Mouse (Mus musculus) neural tube, embryonic 14.5 days (tissue): ENCODE measurements around the gene Xpot. TPM values are rescaled to one million over a fixed set of nuclear protein-coding genes. Genes with fewer than 3 reads are reported as not detected.

Experiments
- ATAC-seq: fragments of 200-750 bp; cut with Nextera tagmentation; 2 replicates; pipeline ENCODE4 v1.8.0; 2017; ENCODE audit warnings: low read depth, mild to moderate bottlenecking, moderate TSS enrichment, moderate library complexity
- H3K27ac ChIP-seq: fragments of 300-500 bp; sonication (generic); 2 replicates; pipeline ENCODE4 v1.5.1; 2014; ENCODE audit warnings: low read depth, mild to moderate bottlenecking, control low read depth, low read length, moderate library complexity, mixed read lengths
- H3K27me3 ChIP-seq: fragments of 300-500 bp; sonication (generic); 2 replicates; pipeline ENCODE4 v1.6.1; 2014; ENCODE audit warnings: low read length; ENCODE audit not compliant: control insufficient read depth, insufficient read depth
- H3K36me3 ChIP-seq: fragments of 300-500 bp; sonication (generic); 2 replicates; pipeline ENCODE4 v1.6.1; 2014; ENCODE audit warnings: low read length, mixed read lengths; ENCODE audit not compliant: control insufficient read depth, insufficient read depth
- H3K4me1 ChIP-seq: fragments of 300-500 bp; sonication (generic); 2 replicates; pipeline ENCODE4 v1.6.1; 2014; ENCODE audit warnings: low read length; ENCODE audit not compliant: control insufficient read depth, insufficient read depth
- H3K4me2 ChIP-seq: fragments of 300-500 bp; sonication (generic); 2 replicates; pipeline ENCODE4 v1.6.1; 2014; ENCODE audit warnings: mild to moderate bottlenecking, low read depth, low read length, control low read depth
- H3K4me3 ChIP-seq: fragments of 300-500 bp; sonication (generic); 2 replicates; pipeline ENCODE4 v1.5.1; 2014; ENCODE audit warnings: low read depth, low read length, control low read depth, mixed read lengths
- H3K9ac ChIP-seq: fragments of 300-500 bp; sonication (generic); replicated peaks from 2 replicates; pipeline ENCODE4 v1.6.1; 2014; ENCODE audit warnings: low read depth, mild to moderate bottlenecking, control low read depth, low read length, mixed read lengths
- H3K9me3 ChIP-seq: fragments of 300-500 bp; sonication (generic); 2 replicates; pipeline ENCODE4 v1.6.1; 2016; ENCODE audit warnings: low read length; ENCODE audit not compliant: control insufficient read depth
- WGBS: fragments of 180-500 bp; shearing (Covaris S2); extraction: QIAGEN DNeasy Blood & Tissue Kit; methylation state at CpG from one replicate; pipeline ENCODE4 v1.1.7; 2014; 5-methylcytosine and 5-hydroxymethylcytosine counted together
- polyA plus RNA-seq: library from polyadenylated mRNA; unstranded; fragments of >200 nt; fragmentation: Nextera tagmentation; extraction: Ambion mirVana; gene quantifications from 2 replicates; pipeline ENCODE4 v1.2.1, GENCODE M21; 2014

Gene Xpot
- polyA plus RNA-seq, 1 experiment from 2014 or later, result 28.4 TPM

DNA sequence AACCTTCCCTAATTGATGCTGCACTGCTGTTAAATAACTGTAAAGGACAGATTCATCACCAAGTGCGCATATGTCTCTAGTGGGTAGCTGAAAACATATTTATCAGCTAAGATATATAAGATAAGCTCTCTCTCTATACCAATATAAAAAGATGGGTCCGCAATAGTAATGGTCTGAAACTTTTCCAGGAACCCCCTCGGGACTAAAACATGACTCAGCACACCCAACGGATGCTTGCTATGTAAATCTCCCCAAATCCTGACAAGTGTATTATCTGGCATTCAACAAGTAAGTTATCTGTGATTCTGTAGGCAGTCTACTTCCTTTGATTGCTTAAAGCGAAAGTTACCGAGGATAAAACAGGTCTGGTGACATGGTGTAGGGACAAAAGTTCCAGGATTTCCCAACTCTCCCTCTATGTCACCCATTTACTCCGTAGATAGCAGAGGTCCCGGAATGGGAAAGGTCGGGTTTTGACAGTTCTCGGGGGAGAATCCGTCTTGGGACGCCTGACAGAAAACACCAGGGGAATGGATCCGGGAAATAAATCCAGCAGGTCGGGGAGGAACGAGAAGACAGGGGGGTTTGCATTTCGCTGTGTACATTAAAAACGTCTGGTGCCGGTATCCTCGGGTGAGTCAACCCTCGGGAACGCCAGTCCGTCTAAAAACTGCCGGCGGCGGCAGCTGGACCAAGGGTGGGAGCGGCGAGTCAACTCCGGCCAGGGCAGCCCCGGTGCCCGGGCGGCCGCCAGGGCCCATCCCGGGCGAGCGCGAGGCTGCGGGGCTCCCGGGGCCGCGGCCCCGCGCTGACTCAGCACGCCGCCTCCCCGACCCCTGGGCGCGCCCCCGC, 40.1 kb downstream of the Xpot start:
- Histone ChIP-seq H3K36me3 (peaks cover 15% of the 10 kb centered on the region; the same call in 1 of the 2 replicates), H3K27me3 (no peaks in the 10 kb centered on the region), H3K9me3 (no peaks in the 10 kb centered on the region), H3K4me1 (peaks cover 10% of the 10 kb centered on the region), H3K4me2 (peak overlapping the region; percentile 89), H3K9ac (peak overlapping the region; percentile 74), H3K27ac (peak overlapping the region; percentile 44), H3K4me3 (peak overlapping the region; percentile 78)
- ATAC-seq, result peak; percentile 80
- WGBS, result 4% methylated on average over 41 of the region's 48 CpGs

DNA sequence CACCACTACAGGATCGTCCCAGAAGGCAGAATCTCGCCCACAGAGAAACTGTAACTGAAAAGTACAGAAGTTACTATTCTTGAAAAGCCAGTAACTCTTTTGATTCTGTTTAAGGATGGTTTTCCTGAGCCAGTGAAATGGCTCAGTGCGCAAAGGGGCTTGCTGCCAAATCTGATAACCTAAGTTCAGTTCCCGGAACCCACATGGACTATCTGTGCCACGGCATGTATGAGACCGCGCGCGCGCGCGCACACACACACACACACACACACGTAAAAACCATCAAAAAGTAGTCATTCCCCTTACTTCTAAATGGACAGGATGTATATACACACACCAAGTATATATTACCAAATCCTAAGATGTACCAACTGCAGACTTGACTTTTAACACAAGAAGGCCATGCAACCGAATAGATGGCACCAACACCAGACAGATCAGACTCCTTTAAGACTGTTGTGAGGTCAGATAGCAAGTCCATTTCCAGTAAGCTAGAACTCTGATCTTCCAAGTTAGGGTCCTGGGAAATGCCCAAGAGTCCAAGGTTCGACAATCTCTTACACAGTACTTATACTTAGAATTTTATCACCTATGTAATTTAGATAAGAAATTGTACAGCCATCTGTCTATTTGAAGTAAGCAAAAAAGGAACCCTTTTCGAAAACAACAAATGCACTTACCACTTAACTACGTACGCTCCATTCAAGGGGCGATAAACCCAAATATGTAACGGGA, 40.9 kb downstream of the Xpot start:
- Histone ChIP-seq H3K4me2 (peak overlapping the region; percentile 89), H3K27me3 (no peaks in the 10 kb centered on the region), H3K27ac (no peak overlapping the region), H3K4me3 (peak overlapping the region; percentile 78), H3K9ac (peak overlapping the region; percentile 74; the same call in 1 of the 2 replicates), H3K4me1 (peaks cover 10% of the 10 kb centered on the region), H3K36me3 (peaks cover 15% of the 10 kb centered on the region; the same call in 1 of the 2 replicates), H3K9me3 (no peaks in the 10 kb centered on the region)
- no peak for ATAC-seq
- 92% methylated on average over 20 of the region's 20 CpGs for WGBS

DNA sequence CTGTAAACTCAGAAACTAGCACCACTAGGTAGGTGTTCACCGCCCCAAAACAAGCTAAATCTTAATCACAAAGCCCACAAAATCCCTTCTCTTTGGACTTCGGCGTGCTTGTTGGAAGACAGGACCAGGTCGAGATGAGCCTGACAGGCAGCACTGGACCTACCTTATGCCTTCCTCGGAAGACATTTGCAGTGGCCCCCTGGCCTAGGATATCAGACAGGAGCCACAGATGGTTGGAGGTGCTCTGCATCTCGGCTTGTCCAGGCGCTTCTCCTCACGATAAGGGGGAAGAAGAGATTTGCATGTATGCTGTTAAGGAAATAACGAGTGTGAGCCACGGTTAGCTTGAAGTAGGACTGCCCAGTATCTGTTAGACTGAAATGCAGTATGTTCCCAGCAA, 42.1 kb downstream of the Xpot start:
- no peaks in the 10 kb centered on the region for H3K9me3 ChIP-seq
- H3K9ac ChIP-seq, result no peak overlapping the region
- ATAC-seq, result no peak
- 94% methylated on average over 10 of the region's 10 CpGs for WGBS
- peaks cover 10% of the 10 kb centered on the region for H3K4me1 ChIP-seq
- H3K36me3 ChIP-seq, result peaks cover 15% of the 10 kb centered on the region; the same call in 1 of the 2 replicates
- no peak overlapping the region for H3K4me3 ChIP-seq
- no peak overlapping the region for H3K27ac ChIP-seq
- no peak overlapping the region for H3K4me2 ChIP-seq
- no peaks in the 10 kb centered on the region for H3K27me3 ChIP-seq

DNA sequence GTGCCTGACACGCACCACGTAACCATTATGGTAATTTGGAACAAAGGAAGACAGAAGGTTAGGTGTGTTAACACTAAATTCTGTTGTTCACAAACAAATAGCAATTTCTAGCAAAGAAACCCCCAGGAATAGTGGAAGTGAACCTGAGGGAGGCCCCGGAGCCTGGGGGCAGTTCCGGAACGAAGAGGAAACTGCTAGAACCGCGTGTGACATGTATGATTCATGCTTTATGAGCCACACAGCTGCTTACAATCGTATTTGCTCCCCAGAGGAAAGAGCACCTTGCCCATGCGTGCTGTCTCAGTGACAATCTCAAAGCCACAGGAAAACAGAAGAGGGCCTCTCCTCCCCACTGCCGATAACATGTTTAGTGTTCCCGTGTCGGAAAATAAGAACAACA, 43.1 kb downstream of the Xpot start:
- 87% methylated on average over 12 of the region's 12 CpGs for WGBS
- Histone ChIP-seq H3K9me3 (no peaks in the 10 kb centered on the region), H3K4me2 (no peak overlapping the region), H3K27ac (no peak overlapping the region), H3K27me3 (no peaks in the 10 kb centered on the region), H3K4me1 (peaks cover 10% of the 10 kb centered on the region), H3K4me3 (no peak overlapping the region), H3K9ac (no peak overlapping the region), H3K36me3 (peaks cover 15% of the 10 kb centered on the region; the same call in 1 of the 2 replicates)
- no peak for ATAC-seq

DNA sequence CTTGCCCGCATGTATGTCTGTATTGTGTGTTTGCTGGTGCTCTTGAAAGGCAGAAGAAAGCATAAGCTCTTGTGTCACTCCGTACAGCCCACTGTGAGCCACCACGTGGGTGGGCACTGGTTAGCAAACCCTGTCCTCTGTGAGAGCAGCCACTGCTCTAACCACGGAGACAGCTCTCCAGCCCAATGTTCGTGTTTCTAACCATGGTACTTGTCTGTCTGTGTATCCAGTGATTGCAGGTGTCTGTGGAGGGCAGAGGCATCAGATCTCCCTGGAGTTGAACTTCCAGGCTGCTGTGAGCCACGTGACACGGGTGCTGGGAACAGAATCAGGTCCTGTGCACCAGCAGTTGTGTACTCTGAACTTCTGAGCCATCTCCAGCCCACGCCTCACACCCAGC, 43.8 kb downstream of the Xpot start:
- Histone ChIP-seq H3K36me3 (peaks cover 15% of the 10 kb centered on the region; the same call in 1 of the 2 replicates), H3K9me3 (no peaks in the 10 kb centered on the region), H3K9ac (no peak overlapping the region), H3K27me3 (no peaks in the 10 kb centered on the region), H3K27ac (no peak overlapping the region), H3K4me1 (peaks cover 10% of the 10 kb centered on the region), H3K4me3 (no peak overlapping the region), H3K4me2 (no peak overlapping the region)
- 94% methylated on average over 8 of the region's 8 CpGs for WGBS
- ATAC-seq, result no peak

DNA sequence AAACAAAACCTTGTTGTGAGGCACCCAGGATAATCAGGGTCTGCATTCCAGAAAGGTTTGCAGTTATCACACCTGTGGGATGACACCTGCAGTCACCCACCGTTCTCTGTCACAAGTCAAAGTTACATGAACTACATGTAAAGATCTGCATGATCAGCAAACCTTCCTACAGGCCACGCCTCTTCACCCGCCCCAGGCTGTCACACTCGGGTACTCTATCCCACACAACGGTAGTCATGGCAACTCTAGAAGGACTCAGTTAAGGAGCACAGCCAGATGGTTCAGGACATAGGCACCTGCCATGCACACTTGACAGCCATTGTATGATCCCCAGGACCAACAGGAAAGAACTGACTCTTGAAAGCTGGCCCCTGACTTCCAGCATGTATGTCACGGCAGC, 44.7 kb downstream of the Xpot start:
- Histone ChIP-seq H3K4me2 (no peak overlapping the region), H3K4me1 (peaks cover 10% of the 10 kb centered on the region), H3K9me3 (no peaks in the 10 kb centered on the region), H3K27me3 (no peaks in the 10 kb centered on the region), H3K9ac (no peak overlapping the region), H3K27ac (no peak overlapping the region), H3K4me3 (no peak overlapping the region), H3K36me3 (peaks cover 15% of the 10 kb centered on the region; the same call in 1 of the 2 replicates)
- WGBS, result 76% methylated on average over 6 of the region's 6 CpGs
- ATAC-seq, result no peak

DNA sequence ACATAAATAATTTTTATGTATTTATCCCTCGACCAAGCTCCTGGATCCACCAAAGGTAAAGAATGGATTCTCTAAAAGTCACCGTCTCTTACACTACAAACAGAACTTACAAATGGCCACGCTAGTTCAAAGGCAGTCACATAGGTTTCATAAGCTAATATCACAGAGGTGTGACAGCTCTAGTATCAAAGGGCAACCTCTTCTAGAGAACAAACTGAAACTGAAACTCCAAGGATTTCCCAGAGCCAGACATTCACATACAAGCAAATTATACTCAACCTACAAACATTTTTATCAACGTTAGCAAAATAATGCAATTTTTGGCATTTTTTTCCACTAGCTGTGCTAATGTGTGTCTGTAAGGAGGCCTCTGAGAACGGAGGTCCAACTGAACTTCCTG, 45.8 kb downstream of the Xpot start:
- Histone ChIP-seq H3K4me3 (no peak overlapping the region), H3K9me3 (no peaks in the 10 kb centered on the region), H3K27me3 (no peaks in the 10 kb centered on the region), H3K9ac (no peak overlapping the region), H3K36me3 (peaks cover 23% of the 10 kb centered on the region), H3K4me2 (no peak overlapping the region), H3K4me1 (peaks cover 4% of the 10 kb centered on the region; the same call in 1 of the 2 replicates), H3K27ac (no peak overlapping the region)
- no peak for ATAC-seq
- WGBS, result 98% methylated on average over 5 of the region's 5 CpGs

DNA sequence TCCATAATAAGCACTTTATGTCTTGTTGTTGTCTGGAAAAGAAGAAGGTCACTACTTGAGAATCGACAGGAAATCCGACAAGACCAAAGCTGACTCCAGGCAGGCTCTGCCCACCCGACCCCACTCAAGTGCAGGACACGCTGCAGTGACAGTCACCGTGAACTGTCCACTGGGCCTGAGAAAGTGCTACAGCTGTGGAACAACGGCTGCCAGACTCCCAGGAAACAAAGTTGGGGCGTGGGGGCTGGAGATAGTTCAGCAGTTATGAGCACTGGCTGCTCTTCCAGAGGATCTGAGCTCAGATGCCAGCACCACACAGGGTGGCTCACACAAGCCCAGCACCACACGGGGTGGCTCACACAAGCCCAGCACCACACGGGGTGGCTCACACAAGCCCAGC, 49.8 kb downstream of the Xpot start:
- no peak overlapping the region for H3K4me3 ChIP-seq
- no peaks in the 10 kb centered on the region for H3K27me3 ChIP-seq
- H3K4me2 ChIP-seq, result no peak overlapping the region
- no peak overlapping the region for H3K9ac ChIP-seq
- peaks cover 18% of the 10 kb centered on the region for H3K36me3 ChIP-seq
- H3K4me1 ChIP-seq, result no peaks in the 10 kb centered on the region
- ATAC-seq, result no peak
- no peaks in the 10 kb centered on the region for H3K9me3 ChIP-seq
- 84% methylated on average over 9 of the region's 9 CpGs for WGBS
- H3K27ac ChIP-seq, result no peak overlapping the region
